Mouse (Mus musculus) stomach, postnatal 0 days (tissue): ENCODE results near the gene Gpr174.

Experiments
- CTCF ChIP-seq: IDR thresholded peaks from 2 replicates; pipeline ENCODE4 v1.5.1; 2016; ENCODE audit warnings: antibody characterized with exemption, low read depth, mild to moderate bottlenecking, moderate library complexity
- EP300 ChIP-seq: optimal IDR thresholded peaks from 2 replicates; pipeline ENCODE3; 2016; ENCODE audit warnings: antibody characterized with exemption

- TF ChIP-seq EP300 (no peak), CTCF (no peak)
These were observed 19.2 kb upstream of the Gpr174 start for GRCm38 (mm10) chrX:107236461-107236860.
